23 mouse cellular contexts compared by ENCODE assay signal in the genomic region with DNA sequence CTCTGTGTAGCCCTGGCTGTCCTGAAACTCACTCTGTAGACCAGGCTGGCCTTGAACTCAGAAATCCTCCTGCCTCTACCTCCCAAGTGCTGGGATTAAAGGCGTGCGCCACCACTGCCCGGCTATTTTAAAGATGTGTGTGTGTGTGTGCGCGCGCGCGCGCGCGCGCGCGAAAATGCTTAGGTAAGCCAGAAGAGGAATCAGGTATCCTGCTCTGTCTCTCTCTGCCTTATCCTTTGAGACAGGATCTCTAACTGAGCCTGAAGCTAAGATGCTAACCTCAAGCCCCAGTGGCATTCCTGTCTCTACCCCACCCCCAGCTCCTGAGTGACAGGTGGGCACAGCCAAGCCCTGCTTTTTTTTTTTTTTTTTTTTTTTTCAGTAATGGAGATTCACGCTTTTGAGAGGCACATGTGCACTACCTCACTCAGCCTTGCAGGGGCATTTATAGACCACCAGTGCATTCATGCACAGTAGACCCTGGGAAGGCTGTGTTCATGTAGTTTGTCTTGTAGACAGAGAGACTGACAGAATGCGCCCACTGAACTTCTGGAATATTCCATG. TPM values are rescaled to one million over a fixed set of nuclear protein-coding genes. Genes with fewer than 3 reads are reported as not detected.
A peak's percentile ranks its signal among the peaks of the same experiment; 100 is the strongest.
DNase-seq lines count a peak whose midpoint lies in the region; ATAC-seq and TF ChIP-seq lines count a peak whose summit lies in the region.
"Had no signal": no experiment of that assay in that cellular context is flagged by ENCODE, and none has a peak within 500 bp of the region (broad histone marks: within the 10 kb centered on the region; RNA-seq: fewer than 3 reads in every experiment).

No protein-coding gene starts in this region.

- TF ChIP-seq CTCF in forebrain, postnatal 0 days (IDR thresholded peaks at IDR 0.05; ENCODE audit: low read depth), result peak; percentile 23; the same call in 1 of the 2 replicates
- no peak for TF ChIP-seq CTCF in brain, embryonic 14.5 days (IDR thresholded peaks at IDR 0.05; ENCODE audit: borderline replicate concordance, extremely low read depth, insufficient read depth, insufficient read length)

- no peak for ATAC-seq in forebrain, postnatal 0 days
- no peak for ATAC-seq in forebrain, embryonic 16.5 days
- no peak for ATAC-seq in liver, embryonic 13.5 days (ENCODE audit: low read depth)
- no peak for ATAC-seq in liver, embryonic 11.5 days (replicated peaks; ENCODE audit: low FRiP score)
- ATAC-seq: intestine, postnatal 0 days had no signal

- H3K9me3 ChIP-seq in forebrain, postnatal 0 days (ENCODE audit: low read length), result no peaks in the 10 kb centered on the region
- H3K9me3 ChIP-seq in forebrain, embryonic 16.5 days (ENCODE audit: control insufficient read depth, low read length), result no peaks in the 10 kb centered on the region
- no peaks in the 10 kb centered on the region for H3K9me3 ChIP-seq in liver, embryonic 13.5 days (replicated peaks)
- H3K9me3 ChIP-seq in liver, embryonic 11.5 days (ENCODE audit: control insufficient read depth, low read length), result no peaks in the 10 kb centered on the region
- H3K9me3 ChIP-seq in ES-E14 (ENCODE audit: control insufficient read depth, insufficient read depth, low read depth, low read length), result no peaks in the 10 kb centered on the region
- H3K9me3 ChIP-seq: heart, embryonic 10.5 days; neural tube, embryonic 13.5 days had no signal

- 85% methylated on average over 16 of the region's 16 CpGs for WGBS in forebrain, postnatal 0 days
- 86% methylated on average over 16 of the region's 16 CpGs for WGBS in forebrain, embryonic 16.5 days
- 75% methylated on average over 16 of the region's 16 CpGs for whole genome bisulfite sequencing in liver, embryonic 13.5 days (ENCODE audit: insufficient replicate concordance)
- 69% methylated on average over 16 of the region's 16 CpGs for WGBS in liver, embryonic 11.5 days

- H3K4me3 ChIP-seq in forebrain, postnatal 0 days (ENCODE audit: low read depth, low read length), result no peak overlapping the region
- H3K4me3 ChIP-seq in forebrain, embryonic 16.5 days (replicated peaks; ENCODE audit: low read length), result no peak overlapping the region
- no peak overlapping the region for H3K4me3 ChIP-seq in liver, embryonic 13.5 days (replicated peaks)
- H3K4me3 ChIP-seq in liver, embryonic 11.5 days (ENCODE audit: low read depth, low read length), result no peak overlapping the region
- no peak overlapping the region for H3K4me3 ChIP-seq in ES-E14 (ENCODE audit: insufficient read depth in 1 of 2, low read depth in 1 of 2, low read length in 2 of 2, poor library complexity in 1 of 2, severe bottlenecking in 1 of 2)
- H3K4me3 ChIP-seq: heart, embryonic 10.5 days; neural tube, embryonic 13.5 days had no signal

- no peak overlapping the region for H3K27ac ChIP-seq in forebrain, postnatal 0 days (ENCODE audit: low read depth, low read length)
- H3K27ac ChIP-seq in forebrain, embryonic 16.5 days (ENCODE audit: low read length), result no peak overlapping the region
- H3K27ac ChIP-seq in liver, embryonic 13.5 days, result no peak overlapping the region
- H3K27ac ChIP-seq in liver, embryonic 11.5 days (ENCODE audit: low read depth, low read length), result no peak overlapping the region
- no peak overlapping the region for H3K27ac ChIP-seq in ES-E14 (ENCODE audit: insufficient read depth, low read depth, low read length, poor library complexity, severe bottlenecking)
- H3K27ac ChIP-seq: macrophage had no signal

- H3K4me2 ChIP-seq in forebrain, postnatal 0 days (ENCODE audit: low read depth), result no peak overlapping the region
- H3K4me2 ChIP-seq in forebrain, embryonic 16.5 days (ENCODE audit: low read length), result no peak overlapping the region
- H3K4me2 ChIP-seq in liver, embryonic 13.5 days, result 0 out of 2 replicates have a peak overlapping the region, but pooled peaks have one; percentile 26
- H3K4me2 ChIP-seq in liver, embryonic 11.5 days, result no peak overlapping the region

- H3K27me3 ChIP-seq in forebrain, postnatal 0 days (ENCODE audit: insufficient read depth, low read length), result no peaks in the 10 kb centered on the region
- H3K27me3 ChIP-seq in forebrain, embryonic 16.5 days (replicated peaks; ENCODE audit: control insufficient read depth, insufficient read depth, low read length), result no peaks in the 10 kb centered on the region
- H3K27me3 ChIP-seq in liver, embryonic 13.5 days, result no peaks in the 10 kb centered on the region
- H3K27me3 ChIP-seq in liver, embryonic 11.5 days (replicated peaks; ENCODE audit: control insufficient read depth, insufficient read depth, low read length), result no peaks in the 10 kb centered on the region
- H3K27me3 ChIP-seq: neural tube, embryonic 13.5 days had no signal

- DNase-seq in forebrain, postnatal 0 days, result no peak
- no peak for DNase-seq in liver, embryonic 13.5 days
- DNase-seq in liver, embryonic 11.5 days (ENCODE audit: low spot score), result no peak
- DNase-seq in ES-E14 (ENCODE audit: low read depth, low spot score), result no peak
- peak; percentile 51 for DNase-seq in brain, embryonic 14.5 days (ENCODE audit: low read depth)
- DNase-seq in right cerebral cortex, postnatal 25 days, result no peak

- in situ Hi-C loops in ES-E14 (cut with MboI; ENCODE audit: low sequenced_read_pairs in 2 of 2, unreplicated experiment in 2 of 2), result no loop called here

- no peak overlapping the region for H3K9ac ChIP-seq in forebrain, postnatal 0 days
- H3K9ac ChIP-seq in forebrain, embryonic 16.5 days (replicated peaks; ENCODE audit: low read depth, low read length), result no peak overlapping the region
- H3K9ac ChIP-seq in liver, embryonic 13.5 days, result no peak overlapping the region
- H3K9ac ChIP-seq in liver, embryonic 11.5 days (ENCODE audit: low read depth, low read length), result no peak overlapping the region
- no peak overlapping the region for H3K9ac ChIP-seq in ES-E14 (ENCODE audit: insufficient read depth, low read depth, low read length, poor library complexity, severe bottlenecking)
- H3K9ac ChIP-seq: liver, postnatal 0 days had no signal

- H3K36me3 ChIP-seq in forebrain, postnatal 0 days (ENCODE audit: insufficient read depth), result no peaks in the 10 kb centered on the region
- H3K36me3 ChIP-seq in forebrain, embryonic 16.5 days (ENCODE audit: control insufficient read depth, insufficient read depth), result no peaks in the 10 kb centered on the region
- no peaks in the 10 kb centered on the region for H3K36me3 ChIP-seq in liver, embryonic 13.5 days
- H3K36me3 ChIP-seq in liver, embryonic 11.5 days (ENCODE audit: control insufficient read depth, insufficient read depth, low read length), result no peaks in the 10 kb centered on the region
- no peaks in the 10 kb centered on the region for H3K36me3 ChIP-seq in ES-E14 (ENCODE audit: control insufficient read depth, insufficient read depth, low read length, poor library complexity, severe bottlenecking)
- H3K36me3 ChIP-seq: heart, embryonic 10.5 days; neural tube, embryonic 13.5 days had no signal

- H3K4me1 ChIP-seq in forebrain, postnatal 0 days (ENCODE audit: insufficient read depth), result 0 out of 2 replicates have a peak, but pooled peaks cover 2% of the 10 kb centered on the region
- H3K4me1 ChIP-seq in forebrain, embryonic 16.5 days (replicated peaks; ENCODE audit: control insufficient read depth, insufficient read depth, low read length), result peaks cover 6% of the 10 kb centered on the region; the same call in 1 of the 2 replicates
- H3K4me1 ChIP-seq in liver, embryonic 13.5 days (replicated peaks), result peaks cover 46% of the 10 kb centered on the region
- H3K4me1 ChIP-seq in liver, embryonic 11.5 days (replicated peaks; ENCODE audit: control insufficient read depth, insufficient read depth, low read length), result peaks cover 31% of the 10 kb centered on the region
- H3K4me1 ChIP-seq in ES-E14 (ENCODE audit: control insufficient read depth in 2 of 2, insufficient read depth in 2 of 2, low read length in 2 of 2, poor library complexity in 1 of 2), result peaks cover 9 to 28% of the 10 kb centered on the region in 2 experiments

- no peak for TF ChIP-seq POLR2A in brain, embryonic 14.5 days (IDR thresholded peaks at IDR 0.05; ENCODE audit: borderline replicate concordance, extremely low read depth, insufficient read depth, insufficient read length, poor library complexity, severe bottlenecking)

TF ChIP-seq in ES-E14, 5 proteins besides CTCF, POLR2A, EP300 and RAD21:
- TF ChIP-seq CHD2 (IDR thresholded peaks at IDR 0.05; ENCODE audit: low read depth, low read length), result no peak
- TF ChIP-seq HCFC1 (IDR thresholded peaks at IDR 0.05; ENCODE audit: borderline replicate concordance, insufficient read depth, low read length), result no peak
- TF ChIP-seq ZNF384 (IDR thresholded peaks at IDR 0.05; ENCODE audit: low read depth, low read length), result peak; percentile 87
- no peak for TF ChIP-seq ZC3H11A (IDR thresholded peaks at IDR 0.05; ENCODE audit: borderline replicate concordance, low read depth, low read length)
- peak; percentile 58; the same call in 1 of the 2 replicates for TF ChIP-seq MAFK (IDR thresholded peaks at IDR 0.05; ENCODE audit: insufficient read depth, low read depth, low read length)

RNA-seq across cellular contexts. Expression of gene Grifin, which starts 4.2 kb away (rescaled TPM):
- total RNA-seq in forebrain, postnatal 0 days (2014; rRNA removed), result not detected in 2 replicates
- 0.36 TPM in 1 of 2 replicates, not detected in the other for polyA plus RNA-seq in forebrain, postnatal 0 days (2015; fragmentation: Nextera tagmentation; extraction: Ambion mirVana)
- polyA plus RNA-seq in forebrain, embryonic 16.5 days (2015; fragmentation: Nextera tagmentation; extraction: Ambion mirVana), result not detected in 2 replicates
- 4.6 and 4.9 TPM in 2 replicates for polyA plus RNA-seq in liver, embryonic 13.5 days (2015; fragmentation: Nextera tagmentation; extraction: Ambion mirVana)
- 1.8 and 2.6 TPM in 2 replicates for polyA plus RNA-seq in liver, embryonic 11.5 days (2014; fragmentation: Nextera tagmentation; extraction: Ambion mirVana)
- 0.89 TPM in 1 of 2 replicates, not detected in the other for total RNA-seq in ES-E14 (2012; rRNA removed)
- 0.26 and 0.32 TPM in 2 replicates for polyA plus RNA-seq in brain, embryonic 14.5 days (2012; rRNA removed)
- total RNA-seq: adrenal gland, postnatal 25 days; CH12.LX; common myeloid progenitor, adult 5-6 weeks; gastrocnemius, postnatal 10 days; granulocyte monocyte progenitor cell, adult 5-6 weeks; heart, postnatal 4 days; left cerebral cortex, adult 18-20 months; left cerebral cortex, postnatal 25 days had no signal
- polyA plus RNA-seq: heart, embryonic 10.5 days; kidney, embryonic 14.5 days; liver, postnatal 0 days; lung, postnatal 0 days; macrophage; neural tube, embryonic 13.5 days; small intestine, adult 2 months had no signal

RNA-seq across cellular contexts. Expression of gene Lfng, which starts 38.0 kb away (rescaled TPM):
- 39.4 and 53.7 TPM in 2 replicates for total RNA-seq in forebrain, postnatal 0 days (2014; rRNA removed)
- 19.2 and 23.0 TPM in 2 replicates for polyA plus RNA-seq in forebrain, postnatal 0 days (2015; fragmentation: Nextera tagmentation; extraction: Ambion mirVana)
- 23.3 and 25.6 TPM in 2 replicates for polyA plus RNA-seq in forebrain, embryonic 16.5 days (2015; fragmentation: Nextera tagmentation; extraction: Ambion mirVana)
- polyA plus RNA-seq in liver, embryonic 13.5 days (2015; fragmentation: Nextera tagmentation; extraction: Ambion mirVana), result 7.6 and 8.0 TPM in 2 replicates
- polyA plus RNA-seq in liver, embryonic 11.5 days (2014; fragmentation: Nextera tagmentation; extraction: Ambion mirVana), result 10.6 and 11.0 TPM in 2 replicates
- 13.3 and 28.1 TPM in 2 replicates for total RNA-seq in ES-E14 (2012; rRNA removed)
- 55.8 and 73.4 TPM in 2 replicates for polyA plus RNA-seq in brain, embryonic 14.5 days (2012; rRNA removed)
- total RNA-seq: CH12.LX had no signal
